Mouse (Mus musculus): ENCODE data around the gene Fzd7. TPM values are rescaled to one million over a fixed set of nuclear protein-coding genes. Genes with fewer than 3 reads are reported as not detected.

Gene Fzd7
- total and polyA plus RNA-seq, 3 experiments = 4.0 to 10.1 (median 4.8) TPM

DNA sequence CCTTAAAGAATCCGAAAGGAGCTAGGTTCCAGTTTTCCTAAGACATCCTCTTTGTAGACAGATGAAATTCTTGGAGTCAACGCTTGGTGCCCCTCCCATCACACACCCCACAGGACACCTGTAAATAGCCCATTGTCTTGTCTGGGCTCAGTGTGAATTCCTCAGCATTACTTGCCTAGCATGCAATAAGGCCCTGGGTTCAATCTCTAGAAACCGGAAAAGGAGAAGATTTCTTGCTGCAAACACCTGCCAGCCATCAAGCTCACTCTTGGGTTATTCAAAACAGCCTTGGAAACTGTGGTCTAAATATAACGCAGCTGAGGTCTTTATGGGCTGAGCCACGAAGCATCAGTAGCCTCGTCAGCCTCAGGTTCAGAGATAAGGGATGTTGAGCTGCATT lies 48.9 kb upstream of the Fzd7 start:
- in situ Hi-C loops (cut with MboI; ENCODE audit: low pct_ligation_motif_present, low pct_unique_long_range_greater_than_20kb, low sequenced_read_pairs) = loop anchor here (5.0 kb wide), 2 partner anchors 34 to 174 kb away; no protein-coding TSS in a partner anchor

DNA sequence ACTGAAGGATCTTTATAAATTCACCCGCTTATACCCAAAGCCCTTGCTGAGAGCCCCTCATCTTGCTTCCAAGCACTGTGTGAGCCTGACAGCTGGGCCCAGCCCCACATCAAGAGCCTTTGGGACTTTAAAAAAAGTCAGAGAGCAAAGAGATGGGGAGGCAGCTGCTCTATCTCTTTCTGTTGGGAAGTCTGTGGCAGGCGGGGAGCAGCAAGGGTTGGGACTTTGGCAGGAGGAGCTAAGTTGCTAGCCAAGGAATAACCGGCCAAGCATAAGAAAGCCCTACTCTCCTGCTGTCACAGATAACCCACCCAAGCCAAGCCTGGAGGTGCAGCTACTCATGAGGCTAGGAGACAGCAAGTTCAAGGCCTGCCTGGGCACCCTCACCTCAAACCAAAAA lies 48.2 kb upstream of the Fzd7 start:
- Histone ChIP-seq H3K36me3 (replicated peaks in 1 of 2; ENCODE audit: control insufficient read depth in 1 of 2, insufficient read depth in 1 of 2, low read length in 1 of 2) (no peaks in the 10 kb centered on the region), H3K9ac (ENCODE audit: insufficient read depth, low read depth) (peak overlapping the region; percentile 16; the same call in 1 of the 2 replicates), H3K4me3 (replicated peaks in 1 of 3; ENCODE audit: low read depth in 2 of 3, low read length in 2 of 3, poor library complexity in 1 of 3) (no peak overlapping the region), H3K4me2 (ENCODE audit: insufficient read depth, low read depth, poor library complexity, severe bottlenecking) (no peak overlapping the region), H3K27me3 (replicated peaks) (no peaks in the 10 kb centered on the region), H3K79me2 (replicated peaks; ENCODE audit: control insufficient read depth, extremely low read depth, insufficient read depth, poor library complexity, severe bottlenecking) (no peaks in the 10 kb centered on the region), H3K27ac (ENCODE audit: insufficient read depth, low read depth) (peak overlapping the region; percentile 98), H3K4me1 (ENCODE audit: control insufficient read depth in 1 of 2, insufficient read depth in 2 of 2) (peaks cover 42 to 85% of the 10 kb centered on the region in 2 experiments), H3K9me3 (replicated peaks; ENCODE audit: low read length) (no peaks in the 10 kb centered on the region)
- in situ Hi-C loops (cut with MboI; ENCODE audit: low pct_ligation_motif_present, low pct_unique_long_range_greater_than_20kb, low sequenced_read_pairs) (loop anchor here (5.0 kb wide), 2 partner anchors 33 to 173 kb away; no protein-coding TSS in a partner anchor), dilution Hi-C loops (cut with MboI; ENCODE audit: extremely low pct_ligation_motif_present, extremely low pct_unique_long_range_greater_than_20kb, low sequenced_read_pairs) (no loop called here)
- DNase-seq (ENCODE audit: extremely low read depth) = no peak
- TF ChIP-seq SMC3 (IDR thresholded peaks at IDR 0.05; ENCODE audit: low read depth, low read length) (no peak), RCOR1 (conservative IDR thresholded peaks at IDR 0.05; ENCODE audit: low read depth, low read length) (no peak), ZC3H11A (IDR thresholded peaks at IDR 0.05; ENCODE audit: low read depth, low read length) (no peak), MYC (IDR thresholded peaks at IDR 0.05; ENCODE audit: low read depth, low read length) (no peak), HCFC1 (IDR thresholded peaks at IDR 0.05; ENCODE audit: low read depth, low read length) (no peak), KAT2A (IDR thresholded peaks at IDR 0.05; ENCODE audit: insufficient replicate concordance, low read length) (no peak), MAX (IDR thresholded peaks at IDR 0.05; ENCODE audit: low read length) (no peak), TBP (conservative IDR thresholded peaks at IDR 0.05; ENCODE audit: low read depth, low read length) (no peak), ELF1 (IDR thresholded peaks at IDR 0.05; ENCODE audit: low read depth, low read length) (no peak), SIN3A (IDR thresholded peaks at IDR 0.05; ENCODE audit: low read length) (no peak), PAX5 (IDR thresholded peaks at IDR 0.05; ENCODE audit: low read length) (no peak), NELFE (IDR thresholded peaks at IDR 0.05; ENCODE audit: low read depth, low read length) (no peak), NRF1 (IDR thresholded peaks at IDR 0.05; ENCODE audit: low read depth, low read length) (no peak), RAD21 (IDR thresholded peaks at IDR 0.05; ENCODE audit: low read depth, low read length) (no peak), BHLHE40 (IDR thresholded peaks at IDR 0.05; ENCODE audit: low read depth, low read length) (no peak), CTCF (conservative IDR thresholded peaks at IDR 0.05 in 1 of 2, IDR thresholded peaks at IDR 0.05 in 1 of 2; ENCODE audit: low read depth in 2 of 2, low read length in 2 of 2) (no peak), EP300 (IDR thresholded peaks at IDR 0.05; ENCODE audit: low read length) (no peak), USF2 (conservative IDR thresholded peaks at IDR 0.05; ENCODE audit: low read depth, low read length) (no peak)

More for the DNA sequence above, 48.9 kb upstream of the Fzd7 start:
- peak; percentile 79 for DNase-seq (ENCODE audit: extremely low read depth)
- peaks cover 46 to 92% of the 10 kb centered on the region in 2 experiments for H3K4me1 ChIP-seq (ENCODE audit: control insufficient read depth in 1 of 2, insufficient read depth in 2 of 2)
- peak overlapping the region; percentile 81 for H3K27ac ChIP-seq (ENCODE audit: insufficient read depth, low read depth)
- no peaks in the 10 kb centered on the region for H3K36me3 ChIP-seq (replicated peaks in 1 of 2; ENCODE audit: control insufficient read depth in 1 of 2, insufficient read depth in 1 of 2, low read length in 1 of 2)
- H3K4me3 ChIP-seq (replicated peaks in 1 of 3; ENCODE audit: low read depth in 2 of 3, low read length in 2 of 3, poor library complexity in 1 of 3) = no peak overlapping the region
- no peaks in the 10 kb centered on the region for H3K9me3 ChIP-seq (replicated peaks; ENCODE audit: low read length)
- H3K79me2 ChIP-seq (replicated peaks; ENCODE audit: control insufficient read depth, extremely low read depth, insufficient read depth, poor library complexity, severe bottlenecking) = no peaks in the 10 kb centered on the region
- peak; percentile 71 for TF ChIP-seq EP300 (IDR thresholded peaks at IDR 0.05; ENCODE audit: low read length)
- TF ChIP-seq MAFK (IDR thresholded peaks at IDR 0.05; ENCODE audit: insufficient replicate concordance, low read length) = no peak
- peak; percentile 63 for TF ChIP-seq BHLHE40 (IDR thresholded peaks at IDR 0.05; ENCODE audit: low read depth, low read length)
- TF ChIP-seq MAZ (IDR thresholded peaks at IDR 0.05; ENCODE audit: low read depth, low read length) = no peak; the same call in 1 of the 2 replicates
- peak; percentile 68 for TF ChIP-seq ETS1 (conservative IDR thresholded peaks at IDR 0.05; ENCODE audit: low read depth, low read length)
- TF ChIP-seq E2F4 (IDR thresholded peaks at IDR 0.05; ENCODE audit: insufficient replicate concordance, low read depth, low read length) = no peak
- TF ChIP-seq ELF1 (IDR thresholded peaks at IDR 0.05; ENCODE audit: low read depth, low read length) = peak; percentile 60; the same call in 1 of the 2 replicates
- peak; percentile 94 for TF ChIP-seq MEF2A (IDR thresholded peaks at IDR 0.05; ENCODE audit: borderline replicate concordance, low read depth, low read length)
- peak; percentile 69 for TF ChIP-seq TCF12 (IDR thresholded peaks at IDR 0.05; ENCODE audit: low read depth, low read length)
- peak; percentile 79 for TF ChIP-seq IRF4 (IDR thresholded peaks at IDR 0.05; ENCODE audit: low read depth, low read length)
- no peak for TF ChIP-seq JUN (IDR thresholded peaks at IDR 0.05; ENCODE audit: insufficient read depth, low read depth, low read length)
- peak overlapping the region; percentile 2; the same call in 1 of the 2 replicates for H3K4me2 ChIP-seq (ENCODE audit: insufficient read depth, low read depth, poor library complexity, severe bottlenecking)
- no peak overlapping the region for H3K9ac ChIP-seq (ENCODE audit: insufficient read depth, low read depth)
- dilution Hi-C loops (cut with MboI; ENCODE audit: extremely low pct_ligation_motif_present, extremely low pct_unique_long_range_greater_than_20kb, low sequenced_read_pairs) = no loop called here
- H3K27me3 ChIP-seq (replicated peaks) = no peaks in the 10 kb centered on the region
